Mouse (Mus musculus) ES-CJ7 (cell line): ENCODE measurements around the gene Patl2.
"Not testable (repeated sequence)": the region's sequence is repeated elsewhere in the genome, so short reads cannot be mapped to it uniquely, and the experiment has no call there.

ENCODE experiments used
- DNase-seq: peaks from one replicate; pipeline ENCODE4 v3.0.0; 2011; ENCODE audit warnings: low read depth, low spot score

The Patl2 gene

DNA sequence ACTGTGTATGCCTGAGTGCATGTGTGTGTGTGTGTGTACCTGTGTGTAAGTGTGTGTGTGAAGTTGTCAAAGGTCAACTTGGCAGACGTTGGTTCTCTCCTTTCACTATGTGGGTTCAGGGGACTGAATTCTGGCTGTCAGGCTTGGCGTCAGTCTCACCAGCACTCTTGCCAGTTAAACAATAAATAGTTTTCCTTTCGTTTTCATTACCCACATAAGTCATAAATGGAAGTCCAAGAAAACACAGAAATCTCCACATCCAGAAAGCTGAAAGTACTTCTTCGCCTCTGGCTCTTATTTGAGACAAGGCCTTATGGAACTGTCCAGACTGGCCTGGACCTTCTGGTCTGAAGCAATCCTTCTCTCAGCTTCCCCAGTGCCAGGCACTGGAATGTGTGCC lies 40.2 kb downstream of the Patl2 start:
- DNase-seq: no peak

DNA sequence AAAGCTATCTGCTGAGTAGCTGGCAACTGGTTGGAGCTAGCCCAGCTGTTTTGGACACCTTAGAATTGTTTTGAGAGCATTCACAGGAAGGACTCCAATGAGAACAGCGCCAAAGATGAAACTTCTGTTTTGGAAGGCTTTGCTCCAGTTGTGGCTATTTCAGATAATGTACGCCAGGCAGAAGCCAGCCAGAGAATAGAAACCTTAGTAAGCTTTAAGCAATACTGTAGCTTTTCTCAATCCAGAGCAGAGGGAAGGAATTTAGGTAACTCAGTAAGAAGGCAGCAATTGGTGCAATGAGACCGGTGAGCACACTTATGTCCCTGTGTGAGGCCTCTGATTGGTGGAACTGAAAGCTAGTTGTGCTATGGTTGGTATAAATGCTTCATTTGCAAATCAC lies 42.9 kb downstream of the Patl2 start:
- no peak for DNase-seq

DNA sequence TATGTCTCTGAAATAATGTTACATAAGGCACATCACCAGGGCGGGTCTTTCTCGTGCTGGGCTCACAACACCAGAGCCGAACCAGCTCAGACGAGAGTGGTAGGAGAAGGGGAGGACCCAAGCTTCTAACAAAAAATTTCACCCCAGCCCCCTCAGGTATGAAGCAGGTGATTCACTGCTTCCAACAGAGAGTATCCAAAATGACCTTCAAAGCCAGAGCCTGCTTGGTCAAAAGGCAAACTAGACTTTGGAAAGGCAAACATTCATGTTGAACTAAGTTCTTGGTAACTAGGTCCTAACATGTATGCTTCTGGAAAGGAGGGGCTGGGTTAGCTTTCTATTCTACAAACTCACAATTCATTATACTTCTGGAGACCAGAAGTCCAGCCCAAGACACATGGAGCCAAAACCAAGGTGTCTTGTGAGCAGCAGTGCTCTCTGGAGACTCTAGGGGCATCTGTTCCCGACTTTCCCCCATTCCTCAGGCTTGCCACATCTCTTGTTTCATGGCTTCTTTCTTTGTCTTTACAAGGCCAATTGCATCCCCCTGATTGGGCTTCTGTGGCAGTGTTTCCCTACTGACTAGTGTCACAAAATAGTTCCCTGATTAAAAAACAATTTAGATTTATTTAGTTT lies 44.5 kb downstream of the Patl2 start:
- DNase-seq: peak; percentile 30

DNA sequence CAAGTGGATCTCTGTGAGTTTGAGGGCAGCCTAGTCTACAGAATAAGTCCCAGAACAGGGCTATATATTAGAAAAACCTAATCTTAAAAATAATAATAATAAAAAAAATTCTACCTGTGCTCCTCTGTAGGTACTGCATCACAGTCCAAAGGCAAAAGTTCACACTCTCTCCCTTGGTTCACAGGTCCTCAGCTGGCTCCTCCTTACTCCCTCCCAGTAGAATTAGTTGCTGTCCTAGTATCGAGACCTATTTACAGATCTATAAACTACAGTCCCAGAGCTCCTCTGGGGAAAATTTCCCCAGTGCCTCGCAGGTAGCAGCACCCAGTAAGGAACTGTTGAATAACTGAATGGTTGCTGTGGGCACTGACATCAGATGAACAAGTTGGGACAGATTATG lies 45.2 kb downstream of the Patl2 start:
- no peak for DNase-seq

DNA sequence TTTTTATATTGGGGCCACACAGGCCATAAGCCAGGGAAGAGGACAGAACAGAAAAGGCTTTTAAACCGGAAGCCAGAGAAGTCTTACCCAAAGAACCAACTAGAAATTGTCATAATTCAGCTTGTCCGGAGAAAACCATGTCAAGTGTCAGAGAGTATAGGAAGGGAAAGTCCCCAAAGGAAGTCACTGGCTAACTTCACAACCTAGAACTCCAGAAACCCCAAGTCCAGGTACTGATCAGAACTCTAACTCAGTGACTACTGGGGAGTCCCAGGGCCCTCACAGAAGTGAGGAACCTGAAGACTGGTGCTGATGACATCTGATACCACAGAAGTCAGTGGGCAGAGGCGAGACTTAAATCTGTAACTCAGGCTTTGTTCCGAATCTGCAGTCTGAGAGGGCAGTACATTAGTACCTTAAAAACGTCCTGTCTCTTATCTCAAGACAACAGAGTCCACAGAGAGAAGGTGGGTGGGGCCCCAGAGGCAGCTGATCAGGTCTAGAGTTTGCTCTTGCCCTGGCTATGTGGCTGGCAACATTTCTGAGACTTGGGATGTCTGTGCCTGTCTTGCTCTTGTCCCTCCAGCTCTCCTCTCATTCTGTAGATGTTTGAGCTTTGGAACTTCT lies 48.0 kb downstream of the Patl2 start:
- no peak for DNase-seq

DNA sequence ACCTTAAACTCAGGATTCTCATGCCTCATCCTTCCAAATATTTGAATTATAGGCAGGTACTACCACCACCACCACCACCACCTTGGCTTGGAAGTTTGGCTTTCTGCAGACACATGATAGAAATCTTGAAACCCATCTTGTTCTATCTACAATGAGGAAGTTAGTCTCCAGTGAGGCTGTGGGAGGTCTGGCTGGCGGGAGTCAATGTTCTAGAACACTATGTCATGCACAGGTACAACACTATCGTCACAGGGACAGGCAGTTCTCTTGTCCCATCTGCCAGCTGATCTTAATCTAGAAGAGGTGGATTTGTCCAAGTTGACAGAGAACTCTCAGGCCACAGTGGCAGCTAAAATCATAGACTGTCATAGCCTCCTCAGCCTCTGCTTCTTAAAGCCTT lies 53.4 kb downstream of the Patl2 start:
- no peak for DNase-seq

DNA sequence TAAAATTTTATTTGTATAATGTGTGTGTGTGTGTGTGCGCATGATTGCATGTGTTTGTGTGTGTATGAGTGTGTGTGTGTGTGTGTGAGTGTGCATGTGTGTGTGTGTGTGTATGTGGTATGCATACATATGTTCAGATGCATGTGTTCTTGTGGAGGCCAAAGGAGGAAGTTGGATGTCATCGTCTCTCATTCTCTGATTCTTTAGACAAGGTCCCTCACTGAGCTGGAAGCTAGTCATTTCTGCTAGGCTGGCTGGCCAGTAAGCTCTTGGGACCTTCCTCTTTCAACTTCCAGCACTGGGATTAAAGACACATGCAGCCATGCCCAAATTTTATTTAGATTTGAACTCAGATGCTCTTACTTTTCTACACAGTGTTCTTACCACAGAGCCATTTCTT lies 53.9 kb downstream of the Patl2 start:
- DNase-seq: no peak

DNA sequence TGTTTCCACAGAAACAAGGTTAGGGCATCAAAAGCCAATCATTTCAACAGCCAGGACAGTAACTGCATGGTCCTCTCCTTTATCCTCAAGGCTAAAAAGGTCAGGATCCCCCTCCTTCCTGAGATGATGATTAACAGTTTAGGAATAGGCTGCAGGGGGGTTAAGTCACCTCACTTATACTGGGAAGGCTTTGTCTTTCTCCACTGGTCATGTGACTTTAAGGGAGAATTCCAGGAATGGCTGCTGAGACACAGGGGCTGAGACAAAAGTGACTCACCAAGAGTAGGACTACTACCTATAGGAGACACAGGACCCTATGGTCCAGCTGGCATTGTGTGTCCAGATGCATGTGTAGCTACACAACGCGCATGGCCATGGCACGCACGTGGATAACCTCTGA lies 58.4 kb downstream of the Patl2 start:
- DNase-seq: no peak

DNA sequence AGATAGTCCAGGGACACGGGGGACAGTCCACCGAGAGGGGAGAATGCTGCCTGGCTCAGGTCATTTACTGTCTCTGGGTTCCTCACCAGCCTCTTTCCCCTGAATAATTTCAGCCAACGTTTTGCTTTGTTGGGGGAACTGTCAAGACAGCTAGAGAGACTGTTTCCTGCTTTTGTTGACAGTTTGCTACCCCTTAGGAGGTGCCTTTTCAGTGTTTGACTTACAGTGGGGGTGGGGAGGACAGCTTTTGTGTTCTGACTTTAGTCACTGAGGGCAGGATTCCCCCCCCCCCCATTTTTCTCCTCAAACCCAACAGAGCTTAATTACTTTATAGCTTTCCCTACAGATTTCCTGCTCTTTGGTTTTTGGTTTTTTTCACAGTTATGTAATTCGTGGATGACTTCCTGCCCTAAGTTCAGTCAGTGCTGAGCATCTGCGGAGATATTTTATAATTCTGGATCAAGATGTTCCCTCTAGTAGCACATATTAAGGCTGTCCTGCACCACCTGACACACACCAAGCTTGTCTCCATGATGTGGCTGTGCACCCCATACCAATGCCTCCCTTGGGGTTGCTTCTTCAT lies 59.1 kb downstream of the Patl2 start:
- no peak for DNase-seq

DNA sequence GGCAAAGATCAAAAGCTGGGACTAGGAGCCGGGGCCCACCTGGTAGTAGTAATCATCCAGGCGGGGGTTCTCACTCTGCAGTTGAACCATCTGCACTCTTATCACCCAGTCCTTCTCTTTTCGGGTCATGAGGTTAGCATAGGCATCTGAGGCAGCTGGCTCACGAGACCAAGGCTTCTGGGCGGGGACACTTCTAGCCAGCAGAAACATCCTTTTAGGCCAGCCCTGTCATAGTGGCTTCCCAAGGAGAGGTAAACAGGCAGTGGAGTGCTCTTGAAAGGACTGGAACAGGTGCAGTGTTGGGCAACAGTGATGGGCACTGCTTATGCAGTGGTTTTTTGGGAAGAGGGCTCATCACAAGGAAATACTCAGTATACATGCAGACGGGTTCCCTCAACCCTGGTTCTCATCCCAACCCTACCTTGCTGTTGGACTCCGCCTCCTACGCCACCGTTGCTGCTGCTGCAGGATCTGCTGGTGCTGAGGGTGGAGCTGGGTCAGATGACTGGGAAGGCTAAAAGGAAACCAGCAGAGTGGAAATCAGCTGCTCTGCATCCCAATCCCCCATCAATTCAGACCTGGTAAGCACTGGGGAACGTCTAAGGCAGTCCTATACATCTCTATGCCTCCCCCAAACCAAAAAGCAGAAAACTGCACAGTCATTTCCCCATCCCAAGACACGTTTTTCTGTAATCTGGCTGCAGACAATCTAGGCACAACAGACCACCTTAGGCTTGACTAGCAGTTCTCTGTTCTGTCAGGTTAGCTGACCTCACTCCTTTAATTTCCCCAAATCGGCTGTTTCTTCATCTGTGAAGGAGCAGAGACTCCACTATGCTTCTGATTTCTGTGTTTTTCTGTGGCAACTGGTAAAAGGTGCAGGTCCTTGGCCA lies 60.1 kb downstream of the Patl2 start:
- DNase-seq: peak; percentile 55

DNA sequence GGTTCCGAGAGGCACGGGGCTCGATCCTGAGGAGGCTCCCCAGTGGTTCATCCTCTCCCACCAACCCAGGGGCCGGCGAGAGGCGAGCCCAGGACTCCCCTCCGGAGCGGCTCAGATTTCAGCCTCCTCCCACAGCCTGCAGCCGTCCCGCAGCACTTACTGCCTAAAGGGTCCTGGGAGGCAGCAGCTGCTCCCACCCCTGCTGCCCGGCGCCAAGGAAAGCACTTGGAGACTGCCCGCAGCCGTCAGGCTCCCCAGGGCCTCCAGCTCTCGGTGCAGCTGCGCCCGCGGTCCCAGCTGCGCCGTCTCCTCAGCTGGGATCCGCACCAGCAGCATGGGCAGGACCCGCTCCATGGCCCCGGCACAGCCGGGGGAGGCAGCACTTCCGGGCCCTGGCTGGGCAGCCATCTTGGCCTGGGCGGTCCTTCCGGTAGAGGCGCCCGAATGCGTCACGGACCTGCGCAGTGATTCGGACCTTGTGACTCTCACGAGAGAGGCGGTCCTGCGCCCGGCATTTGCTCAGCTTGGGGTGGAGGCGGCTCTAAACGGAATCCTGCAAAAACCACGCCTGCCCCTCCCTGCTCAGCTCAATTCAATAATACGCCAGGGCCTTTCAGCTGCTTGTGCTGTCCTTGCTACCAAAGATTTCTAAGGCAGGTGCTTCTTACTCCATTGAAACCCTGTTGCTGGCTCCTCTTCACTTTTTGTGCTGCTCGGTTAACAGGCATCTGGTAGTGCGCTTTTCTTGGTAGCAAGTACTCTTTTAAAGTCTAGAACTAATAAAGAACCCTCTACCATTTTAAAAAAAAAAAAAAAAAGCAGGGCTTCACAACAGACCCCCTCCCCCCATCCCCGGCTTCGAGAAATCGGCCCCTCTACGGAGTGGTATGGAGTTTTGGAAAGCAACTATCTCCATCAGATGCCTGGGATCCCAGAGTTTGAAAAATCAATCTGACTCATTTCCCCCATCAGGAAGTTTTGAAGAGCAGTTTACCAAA lies 67.7 kb downstream of the Patl2 start, which contains the start of gene Spg11:
Gene Spg11 (minus strand): TSS at position 426 of the 998 bp plus-strand sequence.
- DNase-seq: peak; percentile 98

DNA sequence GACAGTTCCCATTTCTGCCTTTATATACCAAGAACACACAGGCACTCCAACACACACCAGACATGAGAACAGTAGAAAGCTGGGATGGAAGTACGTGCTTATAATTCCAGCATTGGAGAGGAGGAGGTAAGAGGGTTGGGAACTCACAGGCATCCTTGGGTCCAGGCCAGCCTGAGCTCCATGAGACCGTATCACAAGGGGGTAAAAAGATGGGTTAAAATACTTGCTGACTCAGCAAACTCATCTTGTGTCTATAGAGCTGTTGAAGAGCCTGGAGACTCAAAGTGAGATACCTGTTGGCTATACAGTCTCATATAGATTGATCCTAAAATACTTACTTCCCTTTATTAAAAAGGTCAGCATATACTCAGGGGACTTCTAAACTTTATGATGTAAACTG lies 69.1 kb downstream of the Patl2 start:
- DNase-seq: no peak

DNA sequence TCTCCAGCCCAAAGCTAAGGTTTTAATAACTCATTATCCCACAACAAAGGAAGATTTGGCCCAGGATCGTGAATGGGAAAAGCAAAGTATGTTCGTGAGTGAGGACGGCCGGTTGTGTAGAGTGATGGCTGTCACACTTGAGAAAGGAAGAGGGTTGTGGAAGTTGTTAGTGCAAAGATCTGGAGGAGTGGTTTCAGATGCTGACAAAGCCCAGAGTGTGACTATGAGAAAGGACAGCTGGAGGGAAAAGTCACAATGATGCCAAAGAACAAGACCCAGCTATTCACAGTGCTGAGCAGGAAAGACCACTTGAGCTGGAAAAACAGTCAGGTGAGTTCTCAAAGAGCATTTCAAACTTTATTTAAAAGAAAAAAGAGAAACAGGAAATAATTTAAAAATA lies 76.3 kb downstream of the Patl2 start:
- no peak for DNase-seq

DNA sequence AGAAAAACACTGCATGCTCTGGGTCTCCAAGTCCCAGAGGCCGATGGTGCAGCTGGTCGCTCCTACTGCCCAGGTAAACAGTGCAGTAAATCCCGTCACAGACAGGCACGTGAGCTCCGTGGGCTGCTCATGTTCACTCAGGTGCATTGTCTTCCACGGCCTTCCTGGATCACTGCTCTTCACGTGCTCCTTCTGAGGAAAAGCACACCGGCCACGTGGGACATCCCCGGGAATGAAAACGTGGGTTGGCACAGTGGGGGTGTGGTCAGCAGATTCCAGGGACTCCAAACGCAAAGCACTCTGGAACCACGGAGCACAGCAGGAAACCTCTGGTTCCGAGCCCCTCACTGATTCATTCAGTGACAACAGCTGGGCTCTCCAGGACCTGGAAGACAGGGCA lies 77.9 kb downstream of the Patl2 start:
- peak; percentile 34 for DNase-seq

DNA sequence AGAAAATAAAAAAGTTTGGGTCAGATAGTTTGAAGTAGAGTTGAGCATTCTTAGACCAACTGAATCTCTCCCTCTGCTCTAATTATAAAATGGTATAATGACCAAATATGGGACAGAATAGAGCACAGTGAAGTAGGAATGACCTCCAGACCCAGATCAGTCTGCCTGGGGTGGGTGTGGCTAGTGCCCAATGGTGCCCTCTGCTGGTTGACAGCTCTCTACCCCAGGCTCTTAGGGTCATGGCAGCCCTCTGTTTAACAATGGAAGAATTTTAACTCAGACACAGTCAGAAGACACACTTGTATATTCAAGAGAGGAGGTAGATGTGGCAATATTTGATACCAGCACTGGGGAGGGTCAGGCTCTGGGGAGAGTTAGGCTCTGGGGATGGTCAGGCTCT lies 83.9 kb downstream of the Patl2 start:
- DNase-seq: no peak

DNA sequence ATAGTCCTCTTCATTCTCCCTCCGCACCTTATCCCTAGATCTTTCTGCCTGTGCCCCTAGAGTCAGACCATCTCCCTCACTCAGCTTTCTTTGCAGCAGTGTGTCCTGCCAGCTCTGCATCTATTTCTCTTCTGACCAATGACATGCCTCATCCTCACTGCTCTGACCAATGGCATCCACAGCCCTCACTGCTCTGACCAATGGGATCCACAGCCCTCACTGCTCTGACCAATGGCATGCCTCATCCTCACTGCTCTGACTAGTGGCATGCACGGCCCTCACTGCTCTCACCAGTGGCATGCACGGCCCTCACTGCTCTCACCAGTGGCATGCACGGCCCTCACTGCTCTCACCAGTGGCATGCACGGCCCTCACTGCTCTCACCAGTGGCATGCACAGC lies 88.3 kb downstream of the Patl2 start:
- not testable (repeated sequence) for DNase-seq

DNA sequence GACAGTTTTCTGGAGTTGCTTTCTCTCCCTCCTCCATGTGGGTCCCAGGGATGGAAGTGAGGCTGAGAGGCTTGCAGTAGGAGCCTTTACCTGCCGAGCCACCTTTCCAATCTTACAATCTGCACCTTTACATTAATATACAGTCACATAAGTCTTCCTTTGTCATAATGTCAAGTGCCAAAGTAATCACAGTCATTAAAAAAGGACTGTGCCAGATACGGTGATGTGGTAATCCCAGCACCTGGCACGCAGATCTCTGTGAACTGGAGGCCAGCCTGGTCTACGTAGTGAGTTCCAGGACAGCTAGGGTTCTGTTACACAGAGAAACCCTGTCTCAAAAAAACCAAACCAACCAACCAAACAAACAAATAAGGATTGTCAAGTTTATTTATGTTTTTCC lies 92.1 kb downstream of the Patl2 start:
- no peak for DNase-seq

DNA sequence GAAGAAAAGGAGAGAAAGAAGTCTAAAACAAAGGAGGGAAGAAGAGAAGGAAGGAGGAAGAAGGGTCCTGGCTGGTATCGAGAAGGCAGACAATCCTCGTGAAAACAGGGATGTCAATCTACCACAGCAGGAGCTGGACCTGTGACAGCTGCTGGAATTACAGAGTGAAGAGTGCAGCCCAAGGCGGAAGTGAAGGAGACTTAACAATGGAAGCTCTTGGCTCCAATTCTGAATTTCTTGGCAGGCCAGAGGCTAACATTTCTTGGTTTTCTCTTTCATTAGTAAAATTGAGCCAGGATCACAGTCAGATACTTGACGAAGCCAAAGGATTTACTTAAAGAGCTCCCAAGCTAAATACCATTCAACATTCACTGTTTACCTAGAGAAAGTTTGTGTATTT lies 99.5 kb downstream of the Patl2 start:
- DNase-seq: no peak

DNA sequence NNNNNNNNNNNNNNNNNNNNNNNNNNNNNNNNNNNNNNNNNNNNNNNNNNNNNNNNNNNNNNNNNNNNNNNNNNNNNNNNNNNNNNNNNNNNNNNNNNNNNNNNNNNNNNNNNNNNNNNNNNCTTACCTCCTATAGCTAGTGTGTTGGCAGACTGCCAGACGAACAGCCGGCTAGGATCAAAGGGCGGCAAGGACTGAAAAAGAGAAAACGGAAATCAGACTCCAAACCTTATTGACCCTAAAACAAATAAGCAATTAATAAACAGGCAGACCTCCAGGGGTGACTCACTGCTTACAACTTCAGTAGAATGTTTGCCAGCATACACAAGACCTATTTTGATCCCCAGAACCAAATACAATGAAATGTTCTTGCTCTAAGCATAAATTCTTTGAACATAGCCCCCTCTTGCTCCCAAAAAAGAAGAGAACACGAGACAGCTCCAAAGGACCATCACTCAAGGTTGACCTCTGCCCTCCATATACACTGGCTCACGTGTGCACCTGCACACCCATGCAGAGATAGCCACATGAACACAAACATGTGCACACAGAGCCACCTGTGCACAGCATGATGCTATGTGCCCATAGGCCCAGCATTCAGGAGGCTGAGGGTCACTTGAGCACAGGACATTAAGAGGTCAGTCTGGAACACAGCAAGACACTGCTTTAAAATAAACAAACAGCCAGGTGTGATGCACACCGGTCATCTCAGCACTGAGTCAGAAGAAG lies 104.1 kb downstream of the Patl2 start:
- DNase-seq: no peak
